Mouse (Mus musculus) layer of hippocampus, adult 9-10 months (tissue): ENCODE measurements around the gene Clptm1l.

Experiments used
- DNase-seq: peaks from one replicate; pipeline ENCODE4 v3.0.0; 2022; ENCODE audit warnings: low spot score

Clptm1l gene

DNA sequence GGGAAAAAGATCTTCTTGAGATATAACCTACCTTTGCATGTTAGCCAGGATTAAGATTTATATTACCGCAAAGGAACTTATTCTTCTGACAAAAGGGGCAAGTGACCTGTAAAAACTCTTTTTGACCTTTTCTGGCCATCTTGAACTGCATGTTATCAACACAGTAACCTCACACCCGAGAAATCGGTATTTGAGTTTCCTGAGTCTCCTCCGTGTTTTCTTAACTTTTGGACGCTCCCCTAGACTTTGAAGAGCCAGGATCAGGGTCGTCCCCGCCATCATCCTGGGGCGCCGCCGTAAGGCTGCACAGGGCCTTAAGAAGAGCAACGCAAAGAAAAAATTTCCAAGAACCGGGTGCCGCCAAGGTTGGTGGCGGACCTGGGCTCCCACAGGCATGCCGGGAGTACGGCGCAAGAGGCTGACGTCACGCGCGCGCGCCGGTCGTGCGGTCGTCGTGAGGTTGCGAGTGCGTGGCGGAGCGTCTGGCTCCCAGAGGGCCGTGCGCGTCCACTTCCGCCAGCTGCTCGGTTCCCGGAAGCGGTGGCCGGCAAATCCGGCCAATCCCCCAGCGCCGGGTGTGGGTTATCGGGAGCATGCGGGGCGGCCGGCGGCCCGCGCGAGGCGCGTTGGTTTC lies at the start of gene Clptm1l:
Gene Clptm1l, plus strand, starts transcription at position 485 of the 634 bp plus-strand sequence.
- DNase-seq: peak; percentile 84

DNA sequence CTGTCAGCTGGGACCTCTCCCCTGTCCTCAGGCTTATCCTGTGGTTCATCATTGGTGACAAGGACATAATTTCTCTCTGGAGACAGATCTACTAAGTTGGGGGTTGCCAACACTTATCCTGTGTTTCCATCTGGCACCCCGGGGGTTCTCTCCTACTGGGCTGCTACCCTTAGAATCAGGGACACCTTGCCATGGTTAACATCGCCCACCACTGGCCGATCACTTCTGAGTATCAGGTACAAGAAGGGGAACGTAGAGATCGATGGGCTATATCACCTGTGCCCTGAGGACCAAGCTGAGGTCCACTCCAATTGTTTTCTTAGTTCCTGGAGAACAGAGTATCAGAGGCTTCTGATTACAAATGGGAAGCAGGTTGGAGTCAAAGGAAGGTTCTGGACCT lies 39.6 kb upstream of the Clptm1l start:
- no peak for DNase-seq

DNA sequence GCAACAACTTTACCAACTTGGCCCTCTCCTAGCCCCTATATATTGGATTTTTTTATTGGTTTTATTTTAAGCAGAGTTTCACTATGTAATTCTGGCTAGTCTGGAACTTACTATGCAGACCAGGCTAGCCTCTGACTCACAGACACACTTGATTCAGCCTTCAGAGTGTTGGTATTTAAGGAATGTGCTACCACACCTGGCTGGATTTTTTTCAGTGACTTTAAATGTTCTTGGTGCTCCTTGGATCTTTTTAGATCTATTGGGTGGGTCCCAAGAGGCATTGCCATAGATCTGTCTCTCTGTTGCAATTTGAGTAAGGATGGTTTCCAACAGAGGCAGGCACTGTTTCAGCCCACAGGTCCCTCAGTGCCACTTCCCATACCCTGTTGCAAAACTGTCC lies 28.8 kb upstream of the Clptm1l start:
- no peak for DNase-seq

DNA sequence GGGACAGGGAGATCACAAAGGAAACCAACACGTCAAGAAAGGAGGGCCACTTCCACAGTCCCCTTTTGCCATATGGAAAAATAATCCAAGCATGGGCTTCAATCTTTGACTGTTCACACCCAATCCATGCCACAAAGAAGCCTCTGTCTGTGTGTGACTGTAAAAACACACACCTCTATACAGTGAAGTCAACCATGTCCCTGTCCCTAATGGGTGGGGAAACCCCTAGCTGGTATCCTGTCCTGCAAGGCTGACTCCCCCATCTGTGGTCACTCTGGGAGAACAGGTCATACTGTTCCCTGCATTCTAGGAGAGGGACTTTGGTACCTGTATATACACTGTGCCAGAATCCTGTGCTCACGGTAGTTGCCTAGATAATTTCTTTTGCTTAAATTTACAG lies 26.5 kb upstream of the Clptm1l start:
- DNase-seq: no peak

DNA sequence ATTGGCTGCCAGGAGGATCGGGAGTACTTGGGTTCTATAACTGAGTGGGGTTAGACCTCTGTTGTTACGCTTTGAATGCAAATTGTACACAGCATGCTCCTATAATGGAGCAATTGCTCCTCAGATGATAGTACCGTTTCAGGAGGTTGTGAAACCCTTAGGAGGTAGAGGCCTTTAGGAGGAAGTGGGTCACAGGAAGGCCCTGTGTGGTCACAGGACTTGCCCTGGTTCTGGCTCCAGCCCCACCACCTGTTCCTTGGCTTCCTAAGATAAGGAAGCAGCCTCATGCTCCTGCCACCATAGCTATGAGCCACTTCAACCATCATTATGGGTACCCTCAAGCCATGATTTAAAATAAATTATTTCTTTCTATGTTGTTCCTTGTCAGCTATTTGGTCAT lies 12.3 kb upstream of the Clptm1l start:
- DNase-seq: no peak

DNA sequence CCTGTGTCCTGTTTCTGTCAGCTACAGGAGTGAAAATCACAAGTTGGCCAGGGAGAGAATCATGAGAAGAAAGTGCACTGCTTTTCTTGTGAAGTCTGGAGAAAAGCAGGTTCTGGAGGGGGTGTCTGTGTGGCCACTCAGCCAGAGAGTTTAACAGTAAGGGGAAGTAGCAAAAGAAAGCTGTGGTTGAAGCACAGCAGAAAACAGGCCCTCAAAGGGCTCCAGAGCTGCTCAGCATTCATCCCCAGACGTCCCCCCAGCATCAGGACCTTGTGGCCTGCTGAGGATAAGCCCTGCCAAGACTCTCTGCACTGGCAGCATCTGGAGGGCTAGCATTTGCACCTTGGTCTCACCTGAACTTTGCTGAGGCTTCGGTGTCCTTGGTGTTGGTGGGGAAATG lies 11.3 kb upstream of the Clptm1l start:
- DNase-seq: no peak

DNA sequence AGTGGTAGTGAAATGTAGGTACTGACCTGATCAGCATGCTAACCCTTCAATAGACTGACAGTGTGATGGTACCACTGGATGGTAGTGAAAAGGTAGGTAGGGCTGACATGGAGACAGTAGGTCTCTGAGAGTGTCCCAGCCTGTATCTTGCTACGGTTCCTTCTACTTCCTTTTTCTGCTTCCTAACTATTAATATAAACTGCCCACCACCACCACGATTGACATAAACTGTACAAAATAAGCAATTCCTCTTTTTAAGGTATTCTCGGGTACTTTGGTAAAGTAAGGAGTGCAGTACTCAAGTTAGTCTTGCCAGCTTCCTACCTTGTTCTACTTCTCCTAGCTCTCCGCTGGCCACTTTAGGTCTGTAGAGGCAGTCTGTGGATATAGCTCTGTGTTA lies 7.5 kb upstream of the Clptm1l start:
- no peak for DNase-seq

DNA sequence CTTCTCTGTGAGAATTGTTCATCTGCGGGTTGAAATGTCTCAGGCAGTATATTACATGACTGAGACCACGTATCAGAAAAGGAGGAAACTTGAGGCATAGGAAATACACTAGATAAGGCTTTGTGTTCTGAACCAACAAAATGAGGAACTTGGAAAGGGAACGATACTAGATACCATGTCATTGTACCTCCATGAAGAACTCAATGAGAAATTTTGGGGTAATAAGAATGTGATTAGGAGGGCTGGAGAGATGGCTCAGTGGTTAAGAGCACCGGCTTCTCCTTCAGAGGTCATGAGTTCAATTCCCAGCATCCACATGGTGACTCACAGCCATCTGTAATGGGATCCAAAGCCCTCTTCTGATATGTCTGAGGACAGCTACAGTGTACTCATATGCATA lies 3.6 kb upstream of the Clptm1l start:
- no peak for DNase-seq

DNA sequence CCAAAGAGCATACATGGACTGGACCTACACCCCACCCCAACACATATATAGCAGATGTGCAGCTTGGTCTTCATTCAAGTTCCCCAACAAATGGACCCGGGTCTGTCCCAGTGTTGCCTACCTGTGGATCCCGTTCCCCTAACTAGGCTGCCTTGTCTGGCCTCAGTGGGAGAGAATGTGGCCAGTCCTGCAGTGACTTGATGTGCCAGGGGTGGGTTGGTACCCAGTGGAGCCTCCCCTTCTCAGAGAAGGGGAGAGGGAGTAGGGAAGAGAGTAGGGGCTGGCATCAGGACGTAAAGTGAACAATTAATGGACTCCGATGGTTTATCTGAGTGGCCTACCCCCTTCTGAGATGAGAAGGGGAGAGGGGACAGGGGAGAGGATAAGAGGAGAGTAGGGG lies 760 bp upstream of the Clptm1l start:
- no peak for DNase-seq

DNA sequence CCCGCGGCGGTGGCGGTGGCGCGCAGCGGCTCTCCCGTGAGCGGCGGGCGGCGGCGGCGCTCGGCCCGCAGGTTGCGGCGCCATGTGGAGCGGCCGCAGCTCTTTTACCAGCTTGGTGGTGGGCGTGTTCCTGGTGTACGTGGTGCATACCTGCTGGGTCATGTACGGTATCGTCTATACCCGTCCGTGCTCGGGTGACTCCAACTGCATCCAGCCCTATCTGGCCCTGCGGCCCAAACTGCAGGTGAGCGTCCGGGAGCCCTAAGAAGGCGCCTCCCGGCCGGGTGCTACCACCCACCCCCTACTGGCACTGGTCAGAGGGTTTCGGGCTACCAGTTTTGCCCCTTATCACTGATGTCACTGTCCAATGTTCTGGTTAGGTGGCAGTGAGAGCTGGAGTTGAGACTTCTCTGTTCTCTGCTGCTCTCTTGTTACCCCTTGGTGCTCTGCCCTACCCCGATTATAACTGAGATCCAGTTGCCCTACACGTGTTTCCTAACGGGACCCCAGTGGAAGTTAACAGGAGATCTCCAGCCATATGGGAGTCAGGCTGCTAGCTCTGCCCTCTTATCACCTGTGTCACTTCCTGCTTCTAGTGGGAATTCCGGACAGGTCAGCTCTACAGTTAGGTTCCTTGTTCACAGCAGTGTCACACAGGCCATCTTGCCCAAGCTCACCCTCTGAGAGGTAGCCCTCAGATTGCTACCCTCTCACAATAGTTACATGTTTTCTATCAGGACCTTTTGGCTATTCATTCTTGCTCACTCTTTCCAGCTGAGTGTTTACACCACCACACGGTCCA lies 551 bp downstream of the Clptm1l start:
- DNase-seq: no peak

DNA sequence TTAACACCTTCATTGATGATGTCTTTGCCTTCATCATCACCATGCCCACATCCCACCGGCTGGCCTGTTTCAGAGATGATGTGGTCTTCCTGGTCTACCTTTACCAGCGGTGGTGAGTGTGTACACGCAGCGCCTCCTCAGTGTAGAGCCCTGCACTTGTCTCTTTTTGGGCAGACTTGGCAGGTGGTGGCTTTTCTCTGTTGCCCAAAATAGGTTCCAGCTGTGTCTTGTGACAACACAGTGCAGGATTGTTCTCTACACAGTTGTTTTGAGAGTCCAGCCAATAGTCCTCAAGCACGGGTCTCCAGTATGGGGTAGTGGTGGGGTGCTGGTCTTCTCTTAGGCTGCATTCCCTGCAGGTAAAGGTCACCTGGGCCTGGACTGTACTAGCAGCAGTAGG lies 14.6 kb downstream of the Clptm1l start:
- DNase-seq: no peak

DNA sequence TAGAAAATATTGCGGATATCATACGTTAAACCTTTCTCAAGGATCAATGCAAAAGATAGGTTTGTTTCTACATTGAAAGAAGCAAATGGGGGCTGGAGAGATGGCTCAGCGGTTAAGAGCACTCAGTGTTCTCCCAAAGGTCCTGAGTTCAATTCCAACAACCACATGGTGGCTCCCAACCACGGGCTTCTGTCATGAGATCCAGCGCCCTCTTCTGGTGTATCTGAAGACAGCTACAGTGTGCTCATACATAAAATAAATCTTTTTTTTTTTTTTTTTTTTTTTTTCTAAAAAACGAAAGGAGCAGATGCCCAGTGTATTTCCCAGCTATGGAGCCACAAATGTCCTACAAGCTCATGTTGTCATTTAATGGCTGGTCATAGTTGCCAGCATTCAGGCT lies 16.8 kb downstream of the Clptm1l start:
- no peak for DNase-seq

DNA sequence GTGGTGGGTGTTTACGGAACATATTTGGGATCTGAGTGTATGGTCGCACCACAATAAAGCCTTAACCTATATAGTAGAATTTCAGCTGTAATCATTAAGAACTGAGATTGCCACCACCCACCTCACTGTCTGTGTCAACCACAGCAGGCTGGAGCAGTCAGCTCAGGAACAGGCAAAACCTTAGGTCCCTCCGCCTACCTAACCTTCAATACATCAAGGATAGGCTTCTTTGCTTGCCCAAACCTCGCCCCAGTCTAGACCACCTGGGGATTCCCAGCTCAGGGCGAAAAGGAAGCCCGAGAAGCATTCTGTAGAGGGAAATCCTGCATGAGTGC lies 22.6 kb downstream of the Clptm1l start:
- DNase-seq: no peak

DNA sequence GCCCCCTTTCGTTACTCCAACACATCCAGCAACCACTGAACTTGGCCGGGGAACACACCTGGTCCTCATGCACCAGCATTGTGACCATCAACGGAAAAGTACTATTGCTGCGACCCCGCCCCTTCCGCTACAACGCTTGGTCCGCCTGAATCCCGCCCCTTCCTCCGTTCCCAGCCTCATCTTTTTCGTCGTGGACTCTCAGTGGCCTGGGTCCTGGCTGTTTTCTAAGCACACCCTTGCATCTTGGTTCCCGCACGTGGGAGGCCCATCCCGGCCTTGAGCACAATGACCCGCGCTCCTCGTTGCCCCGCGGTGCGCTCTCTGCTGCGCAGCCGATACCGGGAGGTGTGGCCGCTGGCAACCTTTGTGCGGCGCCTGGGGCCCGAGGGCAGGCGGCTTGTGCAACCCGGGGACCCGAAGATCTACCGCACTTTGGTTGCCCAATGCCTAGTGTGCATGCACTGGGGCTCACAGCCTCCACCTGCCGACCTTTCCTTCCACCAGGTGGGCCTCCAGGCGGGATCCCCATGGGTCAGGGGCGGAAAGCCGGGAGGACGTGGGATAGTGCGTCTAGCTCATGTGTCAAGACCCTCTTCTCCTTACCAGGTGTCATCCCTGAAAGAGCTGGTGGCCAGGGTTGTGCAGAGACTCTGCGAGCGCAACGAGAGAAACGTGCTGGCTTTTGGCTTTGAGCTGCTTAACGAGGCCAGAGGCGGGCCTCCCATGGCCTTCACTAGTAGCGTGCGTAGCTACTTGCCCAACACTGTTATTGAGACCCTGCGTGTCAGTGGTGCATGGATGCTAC lies 23.1 kb downstream of the Clptm1l start, which contains the start of gene Tert:
Gene Tert, plus strand, starts transcription at position 167 of the 805 bp plus-strand sequence.
- DNase-seq: no peak

DNA sequence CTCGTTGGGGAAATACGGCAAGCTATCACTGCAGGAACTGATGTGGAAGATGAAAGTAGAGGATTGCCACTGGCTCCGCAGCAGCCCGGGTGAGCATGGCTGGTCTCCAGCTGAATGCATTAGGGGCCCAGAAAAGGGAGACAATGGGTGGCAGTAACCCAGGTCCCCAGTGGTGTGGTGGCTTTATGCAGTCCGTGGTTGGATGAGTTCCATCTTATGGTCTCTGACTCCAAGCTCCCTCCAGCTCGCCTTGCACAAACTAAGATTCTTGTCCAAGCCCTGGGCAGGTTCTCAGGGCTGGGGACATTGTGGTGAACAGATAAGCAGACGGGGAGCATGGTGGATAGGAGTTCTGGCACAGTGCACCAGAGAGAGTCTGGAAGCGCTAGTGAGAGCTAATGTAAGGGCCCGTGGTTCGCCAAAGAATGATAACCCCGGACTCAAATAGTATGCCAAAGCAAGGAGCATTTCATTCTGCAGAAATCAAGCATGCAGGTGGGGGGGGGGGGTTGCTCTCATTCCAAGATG lies 24.8 kb downstream of the Clptm1l start:
- DNase-seq: no peak

DNA sequence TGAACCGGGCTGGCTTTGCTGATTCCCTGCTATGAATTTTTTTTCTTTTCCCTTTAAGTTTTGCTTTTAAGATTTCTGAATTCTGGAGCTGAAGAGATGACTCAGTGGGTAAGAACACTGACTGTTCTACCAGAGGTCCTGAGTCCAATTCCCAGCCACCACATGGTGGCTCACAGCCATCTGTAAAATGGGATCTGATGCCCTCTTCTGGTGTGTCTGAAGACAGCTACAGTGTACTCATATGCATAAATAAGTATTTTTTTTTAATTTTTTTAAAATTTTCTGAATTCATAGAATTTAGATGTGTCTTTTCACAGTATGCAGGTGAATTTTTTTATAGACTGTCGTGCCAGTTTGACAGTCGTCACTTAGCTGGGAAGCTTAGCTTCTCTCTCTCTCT lies 28.0 kb downstream of the Clptm1l start:
- DNase-seq: no peak

DNA sequence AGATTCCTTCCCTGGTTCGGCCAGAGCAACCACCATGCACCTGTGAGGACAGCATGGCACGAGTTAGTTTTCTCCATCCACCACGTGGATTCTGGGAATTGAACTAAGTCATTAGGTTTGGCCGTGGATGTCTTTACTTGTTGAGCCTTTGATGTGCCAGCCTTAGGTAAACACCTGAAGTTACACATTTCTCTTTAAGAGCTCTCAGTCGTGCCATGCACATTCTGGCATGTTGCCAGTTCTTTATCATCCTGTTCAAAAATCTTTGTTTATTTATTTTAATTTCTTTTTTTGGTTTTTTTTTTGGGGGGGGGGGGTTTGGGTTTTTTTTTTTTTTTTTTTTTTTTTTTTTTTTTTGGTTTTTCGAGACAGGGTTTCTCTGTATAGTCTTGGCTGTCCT lies 34.0 kb downstream of the Clptm1l start:
- DNase-seq: no peak

DNA sequence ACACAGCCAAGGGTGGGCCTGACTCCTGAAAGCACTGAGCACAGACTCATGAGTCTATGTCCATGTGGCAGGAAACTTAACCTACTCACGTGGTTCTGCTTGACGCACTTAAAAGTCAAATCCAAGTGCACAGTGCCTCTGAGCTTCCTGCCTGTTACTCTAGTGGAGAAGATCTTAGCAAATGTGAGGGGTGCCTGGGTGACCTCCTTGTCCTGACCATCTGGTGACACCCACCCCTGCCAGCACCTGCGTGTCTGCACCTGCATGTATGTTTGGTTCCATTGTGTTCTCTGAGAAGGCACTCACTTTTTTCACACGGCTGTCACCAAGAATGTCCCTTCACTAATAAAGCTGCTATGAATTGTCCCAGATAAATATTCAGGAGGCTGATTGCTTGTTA lies 37.5 kb downstream of the Clptm1l start:
- no peak for DNase-seq

DNA sequence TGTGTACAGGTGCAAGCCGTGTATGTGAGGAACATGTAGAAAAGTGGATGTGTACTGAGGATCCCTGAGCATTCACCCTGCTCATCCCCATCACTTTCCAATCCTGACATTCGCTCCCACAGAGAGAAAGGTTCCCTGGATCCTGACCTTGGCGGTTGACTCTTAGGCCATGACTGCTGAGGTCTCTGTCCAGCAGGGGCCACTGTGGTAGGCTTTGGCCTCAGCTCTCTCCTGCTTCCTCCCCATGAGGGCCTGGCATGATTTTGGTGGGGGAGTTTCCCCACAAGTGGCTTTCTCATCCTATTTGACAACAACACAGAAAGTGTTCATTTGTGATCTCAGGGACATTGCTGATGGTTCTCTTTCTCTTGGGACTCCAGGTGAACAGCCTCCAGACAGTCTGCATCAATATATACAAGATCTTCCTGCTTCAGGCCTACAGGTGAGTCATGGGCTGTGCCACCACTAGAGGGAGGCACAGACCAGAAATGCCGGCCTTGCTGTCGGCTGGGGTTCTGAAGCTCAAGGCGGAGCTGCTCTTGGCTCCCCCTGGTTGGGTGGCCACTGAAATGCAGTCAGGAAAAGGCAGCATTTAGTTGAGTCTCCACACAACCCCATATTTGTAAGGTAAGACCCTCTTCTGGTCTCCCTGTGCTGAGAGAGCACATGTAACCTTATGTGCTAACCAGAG lies 42.7 kb downstream of the Clptm1l start:
- DNase-seq: no peak

DNA sequence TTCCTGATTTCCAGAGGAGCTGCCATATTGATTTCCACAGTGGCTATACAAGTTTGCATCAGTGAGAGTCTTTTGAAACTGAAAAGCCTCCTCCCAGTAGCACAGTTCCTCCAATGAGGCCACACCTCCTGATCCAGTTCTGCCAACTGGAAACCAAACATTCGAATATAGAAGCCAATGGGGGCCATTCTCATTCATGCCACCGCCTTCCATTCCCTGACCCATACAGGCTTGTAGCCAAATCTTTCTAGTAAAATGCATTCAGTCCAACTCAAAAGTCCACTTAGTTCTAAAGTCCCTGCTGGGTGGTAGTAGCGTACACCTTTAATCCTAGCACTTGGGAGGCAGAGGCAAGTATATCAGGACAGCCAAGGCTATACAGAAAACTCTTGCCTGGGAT lies 49.5 kb downstream of the Clptm1l start:
- no peak for DNase-seq

DNA sequence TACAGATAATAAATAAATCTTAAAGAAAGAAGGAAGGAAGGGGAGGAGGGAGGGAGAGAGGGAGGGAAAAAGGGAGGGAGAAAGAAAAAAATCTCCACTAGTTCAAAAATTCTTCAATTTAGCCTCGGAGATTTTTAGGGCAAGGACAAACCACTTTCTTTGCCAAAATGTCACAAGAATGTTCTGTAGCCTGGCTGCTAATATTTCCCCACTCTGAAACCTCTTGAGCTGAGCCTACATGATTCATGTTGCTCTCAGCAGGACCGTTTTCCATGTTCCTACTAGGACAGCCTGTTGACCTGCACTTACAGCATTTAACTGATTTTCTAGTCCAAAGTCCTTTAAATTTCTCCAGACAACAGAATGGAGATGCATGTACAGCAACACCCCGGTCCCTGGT lies 51.2 kb downstream of the Clptm1l start:
- DNase-seq: no peak

DNA sequence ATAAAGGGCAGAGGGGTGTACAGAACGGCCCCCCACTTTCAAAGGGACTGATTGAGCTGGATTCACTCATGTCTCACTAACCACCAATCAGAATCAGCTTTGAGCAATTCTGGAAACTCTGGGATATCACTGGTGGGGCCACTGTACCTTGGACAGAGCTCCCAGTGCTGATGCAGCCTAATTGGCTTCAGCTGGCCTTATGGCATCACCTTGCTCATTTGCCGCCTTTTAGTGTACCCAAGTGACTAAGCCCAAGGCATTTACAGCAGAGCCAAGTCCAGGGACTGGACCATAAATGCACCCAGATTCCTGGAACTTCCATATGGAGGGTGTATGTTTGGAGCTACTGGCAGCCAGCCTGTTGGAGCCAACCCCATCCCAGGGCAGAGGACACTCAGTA lies 55.1 kb downstream of the Clptm1l start:
- no peak for DNase-seq
